In genomic region chr4:143379480-143379879, GRCm38 (mm10) we compare ENCODE assay signal across 19 mouse cellular contexts. TPM values are rescaled to one million over a fixed set of nuclear protein-coding genes. Genes with fewer than 3 reads are reported as not detected.
DNase-seq lines count a peak whose midpoint lies in the region; ATAC-seq and TF ChIP-seq lines count a peak whose summit lies in the region.
"Had no signal": no experiment of that assay in that cellular context is flagged by ENCODE, and none has a peak within 500 bp of the region (broad histone marks: within the 10 kb centered on the region; RNA-seq: fewer than 3 reads in every experiment).

No protein-coding gene starts in this region.

- peak; percentile 45 for DNase-seq in embryo, embryonic 10 days (ENCODE audit: low spot score)
- DNase-seq in embryo, embryonic 9.5 days (ENCODE audit: extremely low spot score) = no peak
- DNase-seq in embryonic facial prominence, embryonic 11.5 days (ENCODE audit: low spot score) = no peak
- no peak for DNase-seq in urinary bladder, postnatal 14 days (ENCODE audit: low spot score)
- DNase-seq in cerebellum, adult 2 months = no peak
- DNase-seq: cerebellum, adult 9-11 months; lung, postnatal 4 days had no signal

- no peak overlapping the region for H3K27ac ChIP-seq in embryonic facial prominence, embryonic 11.5 days (replicated peaks; ENCODE audit: low read depth, low read length)
- H3K27ac ChIP-seq in hindbrain, embryonic 15.5 days (replicated peaks) = peak overlapping the region; percentile 10; the same call in 1 of the 2 replicates
- H3K27ac ChIP-seq in midbrain, embryonic 16.5 days (ENCODE audit: low read length) = peak overlapping the region; percentile 55; the same call in 1 of the 2 replicates
- no peak overlapping the region; the same call in 1 of the 2 replicates for H3K27ac ChIP-seq in cerebellum, adult 2 months (ENCODE audit: insufficient read depth, low read length)
- no peak overlapping the region for H3K27ac ChIP-seq in kidney, embryonic 16.5 days (ENCODE audit: low read length)
- H3K27ac ChIP-seq: embryonic facial prominence, embryonic 15.5 days; limb, embryonic 12.5 days; liver, embryonic 15.5 days had no signal

- ATAC-seq in embryonic facial prominence, embryonic 11.5 days (replicated peaks; ENCODE audit: insufficient number of reproducible peaks, low FRiP score, low TSS enrichment, low read depth) = peak; percentile 24; the same call in 1 of the 2 replicates
- ATAC-seq in hindbrain, embryonic 15.5 days (ENCODE audit: low FRiP score, low read depth) = peak; percentile 52; the same call in 1 of the 2 replicates
- peak; percentile 43 for ATAC-seq in midbrain, embryonic 16.5 days
- ATAC-seq in kidney, embryonic 16.5 days (ENCODE audit: low FRiP score, low TSS enrichment) = no peak; the same call in 1 of the 2 replicates
- ATAC-seq: intestine, postnatal 0 days; Patski had no signal

- no peak overlapping the region for H3K9ac ChIP-seq in embryonic facial prominence, embryonic 11.5 days (replicated peaks; ENCODE audit: low read length)
- H3K9ac ChIP-seq in hindbrain, embryonic 15.5 days = no peak overlapping the region
- no peak overlapping the region for H3K9ac ChIP-seq in midbrain, embryonic 16.5 days (ENCODE audit: low read depth, low read length)
- no peak overlapping the region for H3K9ac ChIP-seq in kidney, embryonic 16.5 days (replicated peaks; ENCODE audit: low read length)
- H3K9ac ChIP-seq: embryonic facial prominence, embryonic 15.5 days; limb, embryonic 12.5 days; liver, embryonic 15.5 days had no signal

- no peaks in the 10 kb centered on the region for H3K9me3 ChIP-seq in embryonic facial prominence, embryonic 11.5 days (replicated peaks; ENCODE audit: control insufficient read depth, low read length)
- no peaks in the 10 kb centered on the region for H3K9me3 ChIP-seq in hindbrain, embryonic 15.5 days
- H3K9me3 ChIP-seq in midbrain, embryonic 16.5 days (replicated peaks; ENCODE audit: control insufficient read depth, low read length, poor library complexity, severe bottlenecking) = no peaks in the 10 kb centered on the region
- no peaks in the 10 kb centered on the region for H3K9me3 ChIP-seq in kidney, embryonic 16.5 days (ENCODE audit: low read length)
- H3K9me3 ChIP-seq: embryonic facial prominence, embryonic 15.5 days; limb, embryonic 12.5 days; liver, embryonic 15.5 days had no signal

- H3K4me2 ChIP-seq in embryonic facial prominence, embryonic 11.5 days (ENCODE audit: low read depth, low read length) = no peak overlapping the region
- peak overlapping the region; percentile 31 for H3K4me2 ChIP-seq in hindbrain, embryonic 15.5 days
- peak overlapping the region; percentile 11 for H3K4me2 ChIP-seq in midbrain, embryonic 16.5 days (ENCODE audit: low read length)
- H3K4me2 ChIP-seq in kidney, embryonic 16.5 days (replicated peaks; ENCODE audit: low read depth, low read length) = no peak overlapping the region
- H3K4me2 ChIP-seq: embryonic facial prominence, embryonic 15.5 days; limb, embryonic 12.5 days; liver, embryonic 15.5 days had no signal

- no peak for TF ChIP-seq CTCF in cerebellum, adult 2 months (IDR thresholded peaks at IDR 0.05; ENCODE audit: borderline replicate concordance, insufficient read depth, low read depth, low read length)

- H3K4me3 ChIP-seq in embryonic facial prominence, embryonic 11.5 days (ENCODE audit: low read depth, low read length) = no peak overlapping the region
- H3K4me3 ChIP-seq in hindbrain, embryonic 15.5 days = no peak overlapping the region
- no peak overlapping the region for H3K4me3 ChIP-seq in midbrain, embryonic 16.5 days (ENCODE audit: low read depth, low read length)
- no peak overlapping the region for H3K4me3 ChIP-seq in cerebellum, adult 2 months (replicated peaks; ENCODE audit: insufficient read depth, low read depth, low read length)
- no peak overlapping the region for H3K4me3 ChIP-seq in kidney, embryonic 16.5 days (ENCODE audit: low read length)
- H3K4me3 ChIP-seq: embryonic facial prominence, embryonic 15.5 days; limb, embryonic 12.5 days; liver, embryonic 15.5 days; myocyte had no signal

- TF ChIP-seq POLR2A in cerebellum, adult 2 months (IDR thresholded peaks at IDR 0.05; ENCODE audit: borderline replicate concordance, insufficient read depth, low read length) = no peak

- no peaks in the 10 kb centered on the region for H3K36me3 ChIP-seq in embryonic facial prominence, embryonic 11.5 days (replicated peaks; ENCODE audit: control insufficient read depth, insufficient read depth, low read depth, low read length)
- H3K36me3 ChIP-seq in hindbrain, embryonic 15.5 days = no peaks in the 10 kb centered on the region
- no peaks in the 10 kb centered on the region for H3K36me3 ChIP-seq in midbrain, embryonic 16.5 days (ENCODE audit: control insufficient read depth, insufficient read depth, low read length)
- H3K36me3 ChIP-seq in kidney, embryonic 16.5 days (ENCODE audit: insufficient read depth, low read length) = no peaks in the 10 kb centered on the region
- H3K36me3 ChIP-seq: embryonic facial prominence, embryonic 15.5 days; limb, embryonic 12.5 days; liver, embryonic 15.5 days had no signal

- H3K27me3 ChIP-seq in embryonic facial prominence, embryonic 11.5 days (ENCODE audit: control insufficient read depth, insufficient read depth, low read length) = no peaks in the 10 kb centered on the region; the same call in 1 of the 2 replicates
- no peaks in the 10 kb centered on the region for H3K27me3 ChIP-seq in hindbrain, embryonic 15.5 days
- H3K27me3 ChIP-seq in midbrain, embryonic 16.5 days (ENCODE audit: control insufficient read depth, insufficient read depth, low read depth, low read length) = no peaks in the 10 kb centered on the region
- peaks cover 1% of the 10 kb centered on the region; the same call in 1 of the 2 replicates for H3K27me3 ChIP-seq in cerebellum, adult 2 months (ENCODE audit: control insufficient read depth, insufficient read depth, low read length)
- peaks cover 7% of the 10 kb centered on the region; the same call in 1 of the 2 replicates for H3K27me3 ChIP-seq in kidney, embryonic 16.5 days (ENCODE audit: insufficient read depth, low read length)
- H3K27me3 ChIP-seq: Patski had no signal

- WGBS in embryonic facial prominence, embryonic 11.5 days = 30% methylated on average over 7 of the region's 7 CpGs
- 18% methylated on average over 7 of the region's 7 CpGs for WGBS in hindbrain, embryonic 15.5 days
- 17% methylated on average over 7 of the region's 7 CpGs for WGBS in midbrain, embryonic 16.5 days
- 40% methylated on average over 7 of the region's 7 CpGs for WGBS in cerebellum, adult 2 months
- 34% methylated on average over 7 of the region's 7 CpGs for WGBS in kidney, embryonic 16.5 days

- H3K4me1 ChIP-seq in embryonic facial prominence, embryonic 11.5 days (ENCODE audit: control insufficient read depth, insufficient read depth, low read length) = no peaks in the 10 kb centered on the region
- peaks cover 14% of the 10 kb centered on the region for H3K4me1 ChIP-seq in hindbrain, embryonic 15.5 days (replicated peaks)
- peaks cover 17% of the 10 kb centered on the region for H3K4me1 ChIP-seq in midbrain, embryonic 16.5 days (ENCODE audit: control insufficient read depth, insufficient read depth, low read length)
- no peaks in the 10 kb centered on the region for H3K4me1 ChIP-seq in cerebellum, adult 2 months (ENCODE audit: control insufficient read depth, insufficient read depth, low read length)
- no peaks in the 10 kb centered on the region for H3K4me1 ChIP-seq in kidney, embryonic 16.5 days (ENCODE audit: insufficient read depth, low read length)
- H3K4me1 ChIP-seq: embryonic facial prominence, embryonic 15.5 days; limb, embryonic 12.5 days; liver, embryonic 15.5 days had no signal

RNA-seq across cellular contexts. Expression of gene Pramel1, which starts 14.7 kb away (rescaled TPM):
- polyA plus RNA-seq in embryonic facial prominence, embryonic 11.5 days (2014; fragmentation: Nextera tagmentation; extraction: Ambion mirVana) = not detected in 2 replicates
- not detected in 2 replicates for polyA plus RNA-seq in hindbrain, embryonic 15.5 days (2015; fragmentation: Nextera tagmentation; extraction: Ambion mirVana)
- not detected in 2 replicates for polyA plus RNA-seq in midbrain, embryonic 16.5 days (2015; fragmentation: Nextera tagmentation; extraction: Ambion mirVana)
- polyA plus RNA-seq in cerebellum, adult 2 months (2012; rRNA removed) = 0.03 and 0.07 TPM in 2 replicates
- polyA plus RNA-seq in kidney, embryonic 16.5 days (2015; fragmentation: Nextera tagmentation; extraction: Ambion mirVana) = not detected in 2 replicates
- polyA plus RNA-seq: embryonic facial prominence, embryonic 15.5 days; heart, embryonic 16.5 days; intestine, postnatal 0 days; limb, embryonic 12.5 days; liver, embryonic 15.5 days; myocyte; Patski; small intestine, adult 2 months; stomach, embryonic 14.5 days had no signal

RNA-seq across cellular contexts. Expression of gene Lrrc38, which starts 29.9 kb away (rescaled TPM):
- 0.11 and 0.14 TPM in 2 replicates for polyA plus RNA-seq in embryonic facial prominence, embryonic 11.5 days (2014; fragmentation: Nextera tagmentation; extraction: Ambion mirVana)
- polyA plus RNA-seq in hindbrain, embryonic 15.5 days (2015; fragmentation: Nextera tagmentation; extraction: Ambion mirVana) = 0.33 and 0.43 TPM in 2 replicates
- 0.40 and 0.52 TPM in 2 replicates for polyA plus RNA-seq in midbrain, embryonic 16.5 days (2015; fragmentation: Nextera tagmentation; extraction: Ambion mirVana)
- polyA plus RNA-seq in cerebellum, adult 2 months (2012; rRNA removed) = 7.6 and 7.7 TPM in 2 replicates
- polyA plus RNA-seq in kidney, embryonic 16.5 days (2015; fragmentation: Nextera tagmentation; extraction: Ambion mirVana) = 0.06 and 0.12 TPM in 2 replicates
- polyA plus RNA-seq: intestine, postnatal 0 days; myocyte; Patski; small intestine, adult 2 months; stomach, embryonic 14.5 days had no signal

RNA-seq across cellular contexts. Expression of gene Pramef8, which starts 32.7 kb away (rescaled TPM):
- polyA plus RNA-seq in embryonic facial prominence, embryonic 11.5 days (2014; fragmentation: Nextera tagmentation; extraction: Ambion mirVana) = 18.7 and 19.0 TPM in 2 replicates
- polyA plus RNA-seq in hindbrain, embryonic 15.5 days (2015; fragmentation: Nextera tagmentation; extraction: Ambion mirVana) = 22.0 and 22.5 TPM in 2 replicates
- polyA plus RNA-seq in midbrain, embryonic 16.5 days (2015; fragmentation: Nextera tagmentation; extraction: Ambion mirVana) = 25.2 and 27.0 TPM in 2 replicates
- polyA plus RNA-seq in cerebellum, adult 2 months (2012; rRNA removed) = 13.2 and 14.0 TPM in 2 replicates
- 21.5 and 23.4 TPM in 2 replicates for polyA plus RNA-seq in kidney, embryonic 16.5 days (2015; fragmentation: Nextera tagmentation; extraction: Ambion mirVana)

Comparison
In these comparisons a context has a peak if more than half of its experiments do, and no peak if none do; other contexts are left out.
1. H3K27ac ChIP-seq: peak in hindbrain, embryonic 15.5 days (single experiment) and midbrain, embryonic 16.5 days (single experiment); none in embryonic facial prominence, embryonic 11.5 days (single experiment), cerebellum, adult 2 months (single experiment) and kidney, embryonic 16.5 days (single experiment).
2. H3K4me2 ChIP-seq: peak in hindbrain, embryonic 15.5 days (single experiment) and midbrain, embryonic 16.5 days (single experiment); none in embryonic facial prominence, embryonic 11.5 days (single experiment) and kidney, embryonic 16.5 days (single experiment).